Mouse (Mus musculus): ENCODE data around the gene Cdkal1.

DNA sequence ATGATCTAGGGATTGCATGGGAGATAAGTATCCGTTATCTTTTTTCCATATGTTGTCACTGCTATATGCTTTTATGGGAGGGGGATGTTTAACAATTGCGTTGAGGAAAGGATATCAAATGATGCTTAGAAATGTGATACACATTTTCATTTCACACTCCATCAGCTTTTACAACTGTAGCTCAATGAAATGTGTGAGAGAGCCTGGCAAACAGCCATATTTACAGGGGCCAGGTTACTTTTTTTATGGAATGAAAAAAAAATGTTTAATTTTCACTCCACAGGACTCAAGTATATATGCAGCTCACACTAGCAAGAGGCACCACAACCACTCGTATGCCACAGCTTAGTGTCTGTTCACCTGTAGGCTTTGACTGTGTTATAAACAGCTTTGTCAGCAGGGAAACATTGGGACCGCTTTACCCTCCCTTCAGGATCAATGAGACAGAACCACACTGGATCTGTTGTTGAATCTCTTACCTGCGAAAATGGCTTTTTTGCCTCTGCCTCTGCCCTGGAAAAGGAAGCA lies 501.5 kb downstream of the Cdkal1 start:
- TF ChIP-seq CTCF (conservative IDR thresholded peaks at IDR 0.05; ENCODE audit: low read length) (no peak), POU5F1 (IDR thresholded peaks at IDR 0.05; ENCODE audit: borderline replicate concordance, low read length) (no peak), NANOG (IDR thresholded peaks at IDR 0.05; ENCODE audit: borderline replicate concordance, low read length) (no peak)

Data from E14TG2a.4 (cell line).